Mouse (Mus musculus): Measurements from ENCODE around the gene Pir.

Gene Pir

DNA sequence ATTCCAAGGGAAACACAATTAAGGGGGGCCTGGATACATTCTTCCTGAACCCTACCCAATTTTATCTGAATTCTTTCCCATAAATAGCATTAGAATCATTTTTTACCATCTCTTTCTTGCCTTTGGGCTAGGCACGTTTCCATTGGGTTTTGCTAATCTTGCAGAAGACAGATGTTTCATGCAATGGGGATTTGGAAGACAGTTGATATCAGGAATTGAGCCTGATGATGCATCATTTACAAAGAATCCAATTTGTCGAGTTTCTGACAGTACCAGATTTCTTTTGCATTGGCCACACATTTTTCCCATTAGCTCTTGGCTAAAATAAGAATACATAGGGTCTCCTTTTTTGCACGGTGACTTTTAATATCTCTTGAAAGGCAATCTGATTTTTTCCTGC is 61.6 kb downstream of the Pir start:
- 76% methylated on average over 3 of the region's 3 CpGs for WGBS

DNA sequence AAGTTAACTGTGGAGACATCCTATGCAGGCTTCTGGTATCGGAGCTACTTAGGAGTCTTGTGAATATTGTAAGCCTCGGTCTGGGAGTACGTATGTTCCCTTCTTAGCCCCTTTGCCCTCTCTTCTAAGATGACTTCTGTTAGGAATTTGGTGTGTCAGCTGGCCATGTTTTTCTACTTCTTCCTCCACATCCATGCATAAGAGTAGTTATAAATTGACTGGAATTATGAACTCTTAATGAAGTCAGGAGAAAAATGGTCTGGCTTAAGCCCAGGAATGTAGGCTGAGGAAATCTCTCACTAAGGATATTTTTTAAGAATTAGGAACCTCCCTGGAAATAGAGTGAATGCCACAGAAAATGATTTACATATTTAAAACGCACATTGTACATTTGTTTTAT is 69.4 kb downstream of the Pir start:
- 81% methylated on average over 4 of the region's 4 CpGs for WGBS

DNA sequence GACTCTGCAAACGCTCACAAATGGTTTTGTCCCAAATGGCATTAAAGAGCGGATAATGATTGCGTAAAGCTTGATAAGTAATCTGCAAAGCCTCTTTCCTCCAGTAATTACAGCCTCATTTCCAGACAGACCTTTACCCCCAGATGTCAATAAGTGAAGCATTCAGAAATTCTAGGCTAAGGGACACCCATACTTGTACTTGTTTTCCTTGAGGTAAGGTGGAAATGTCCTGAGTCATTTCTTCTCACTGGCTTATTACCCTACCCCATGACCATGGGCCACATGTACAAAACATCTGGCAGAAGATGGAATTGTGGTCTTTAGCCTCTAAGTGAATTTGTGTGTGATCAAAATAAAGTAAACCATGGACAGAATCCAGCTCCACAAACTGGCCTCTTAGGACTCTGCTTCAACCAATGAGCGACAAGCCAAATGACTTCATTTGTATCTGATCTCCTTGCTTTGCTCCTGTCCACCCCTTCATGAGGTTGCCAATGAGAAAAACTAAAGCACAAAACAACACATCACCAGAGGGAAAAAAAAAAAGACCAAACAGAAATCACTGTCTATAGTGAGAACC is 76.3 kb downstream of the Pir start:
- WGBS = 94% methylated on average over 4 of the region's 4 CpGs

DNA sequence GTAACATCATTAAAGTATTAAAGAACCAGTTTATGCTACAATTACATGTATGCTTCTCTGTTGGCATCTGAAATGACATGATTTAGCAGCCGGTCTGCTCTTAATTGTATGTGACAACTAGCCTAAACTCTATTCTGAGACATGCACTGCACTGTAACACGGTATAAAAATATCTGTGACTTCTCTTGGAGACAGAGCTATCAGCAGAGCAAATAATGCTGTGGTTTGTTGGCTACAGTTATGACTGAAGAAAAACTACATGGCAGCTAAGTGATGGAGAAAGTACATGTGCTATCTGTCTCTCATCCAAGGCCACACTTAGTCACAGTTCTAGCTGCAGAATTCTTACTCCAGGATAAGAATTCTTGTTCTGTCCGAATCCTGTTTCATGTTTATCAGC is 79.8 kb downstream of the Pir start:
- 63% methylated on average over 3 of the region's 3 CpGs for whole genome bisulfite sequencing

DNA sequence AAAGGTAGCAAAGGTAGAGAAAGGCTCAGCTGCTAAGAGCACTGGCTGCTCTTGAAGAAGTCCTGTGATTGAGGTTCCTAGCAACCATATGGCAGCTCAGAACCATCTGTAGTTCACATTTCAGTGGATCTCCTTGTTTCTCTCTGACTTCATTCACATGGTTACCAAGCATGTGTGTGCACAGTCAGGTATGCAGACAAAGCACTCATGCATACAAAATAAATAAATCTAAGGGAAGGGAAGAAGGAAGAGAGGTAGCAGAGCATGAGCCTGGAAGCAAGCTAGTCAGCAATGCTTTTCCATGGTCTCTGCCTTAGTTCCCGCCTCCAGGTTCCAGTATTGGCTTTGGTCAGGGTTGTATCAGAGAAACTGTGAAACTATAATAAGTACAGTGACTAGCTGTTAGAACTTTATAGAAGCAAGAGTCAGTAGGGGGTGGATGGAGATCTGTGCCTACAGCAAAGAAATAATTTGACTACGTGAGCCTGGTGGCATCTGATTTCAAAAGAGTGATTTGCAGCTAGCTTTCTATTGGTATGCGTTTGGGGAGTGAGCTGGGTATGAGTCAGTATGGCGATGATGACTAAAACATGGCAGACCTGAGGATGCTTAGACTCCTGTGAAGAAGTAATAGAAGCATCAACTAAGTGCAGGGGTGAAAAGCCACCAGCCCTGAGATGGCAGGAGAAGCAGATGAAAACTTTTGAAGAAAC is 96.1 kb downstream of the Pir start:
- 64% methylated on average over 4 of the region's 4 CpGs for WGBS

DNA sequence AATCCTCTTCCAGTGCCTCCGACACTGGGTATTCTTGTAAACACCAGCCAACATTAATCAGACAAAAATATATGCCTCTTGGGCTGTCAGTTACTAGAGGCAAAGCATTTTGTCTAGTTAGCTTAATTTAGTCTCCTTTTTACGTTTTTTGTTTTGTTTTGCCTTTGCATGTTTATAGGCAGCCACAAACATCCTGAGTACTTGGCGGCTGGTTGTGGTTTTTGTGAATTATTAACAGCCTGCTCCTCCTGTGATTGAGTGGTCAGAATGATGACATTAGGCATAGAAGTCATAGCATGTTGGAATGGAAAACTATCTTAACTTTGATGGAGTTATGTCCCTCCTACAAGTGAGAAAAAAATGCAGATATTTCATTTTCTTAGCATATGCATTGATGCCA is 101.4 kb downstream of the Pir start:
- WGBS = 67% methylated on average over 3 of the region's 3 CpGs

DNA sequence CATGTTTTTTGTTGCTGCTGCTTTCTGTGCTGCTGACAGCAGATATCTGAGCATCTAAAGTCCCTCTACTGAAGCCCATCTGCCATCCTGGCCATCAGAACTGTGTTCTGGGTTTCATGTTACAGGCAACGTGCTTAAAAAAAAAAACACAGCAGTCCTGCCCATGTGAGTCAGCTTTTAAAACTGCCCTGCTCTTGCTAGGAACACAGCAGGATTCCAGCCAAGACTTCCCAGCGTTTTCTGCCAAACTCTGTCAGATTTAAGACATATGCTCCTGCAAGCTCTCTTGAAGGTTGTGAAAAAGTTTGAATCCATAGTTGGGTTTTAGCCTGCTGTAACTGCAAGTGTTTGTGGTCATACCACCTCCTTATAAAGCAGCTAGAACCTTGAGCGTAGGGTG is 103.9 kb downstream of the Pir start, which contains the start of gene Vegfd:
TSS of gene Vegfd (plus strand) at position 298 of the 400 bp plus-strand sequence.
- 17% methylated on average over 3 of the region's 3 CpGs for WGBS

DNA sequence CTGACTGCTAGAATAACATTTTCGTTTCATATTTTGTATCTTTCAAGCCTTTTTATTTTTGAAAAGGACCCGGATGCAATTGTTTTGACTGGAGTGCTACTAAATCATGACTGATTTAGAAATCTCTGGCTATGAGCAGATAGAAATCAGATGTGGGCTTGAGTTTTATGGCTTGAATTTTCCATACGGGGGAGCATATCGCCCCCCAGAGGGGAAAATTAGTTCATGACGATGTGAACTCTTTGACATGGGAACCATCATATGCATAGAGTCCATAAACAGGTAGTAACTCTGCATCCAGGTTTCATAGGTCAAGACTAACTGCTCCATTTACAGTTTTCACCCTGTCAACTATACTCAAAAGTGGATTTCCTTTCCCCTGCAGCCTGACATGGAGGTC is 105.4 kb downstream of the Pir start:
- 53% methylated on average over 5 of the region's 5 CpGs for WGBS

DNA sequence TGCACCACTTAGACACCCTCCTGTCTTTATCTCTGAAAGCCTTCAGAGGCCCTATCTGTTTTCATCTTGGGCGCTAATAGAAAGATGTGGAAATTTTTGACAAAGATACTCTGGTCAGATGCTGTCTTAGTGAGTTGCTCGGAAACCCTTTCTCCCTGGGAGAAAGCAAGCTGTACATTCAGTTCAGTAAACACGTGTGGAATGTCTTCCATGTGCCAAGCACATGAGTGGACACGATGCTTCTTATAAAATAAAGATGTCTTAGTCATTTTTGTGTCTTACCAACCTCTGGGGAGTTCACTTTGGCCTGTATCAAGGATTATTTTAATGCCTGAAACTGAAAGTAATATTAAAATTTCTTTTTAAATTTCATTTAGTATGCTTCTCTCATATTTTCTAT is 110.5 kb downstream of the Pir start:
- 85% methylated on average over 4 of the region's 4 CpGs for WGBS

DNA sequence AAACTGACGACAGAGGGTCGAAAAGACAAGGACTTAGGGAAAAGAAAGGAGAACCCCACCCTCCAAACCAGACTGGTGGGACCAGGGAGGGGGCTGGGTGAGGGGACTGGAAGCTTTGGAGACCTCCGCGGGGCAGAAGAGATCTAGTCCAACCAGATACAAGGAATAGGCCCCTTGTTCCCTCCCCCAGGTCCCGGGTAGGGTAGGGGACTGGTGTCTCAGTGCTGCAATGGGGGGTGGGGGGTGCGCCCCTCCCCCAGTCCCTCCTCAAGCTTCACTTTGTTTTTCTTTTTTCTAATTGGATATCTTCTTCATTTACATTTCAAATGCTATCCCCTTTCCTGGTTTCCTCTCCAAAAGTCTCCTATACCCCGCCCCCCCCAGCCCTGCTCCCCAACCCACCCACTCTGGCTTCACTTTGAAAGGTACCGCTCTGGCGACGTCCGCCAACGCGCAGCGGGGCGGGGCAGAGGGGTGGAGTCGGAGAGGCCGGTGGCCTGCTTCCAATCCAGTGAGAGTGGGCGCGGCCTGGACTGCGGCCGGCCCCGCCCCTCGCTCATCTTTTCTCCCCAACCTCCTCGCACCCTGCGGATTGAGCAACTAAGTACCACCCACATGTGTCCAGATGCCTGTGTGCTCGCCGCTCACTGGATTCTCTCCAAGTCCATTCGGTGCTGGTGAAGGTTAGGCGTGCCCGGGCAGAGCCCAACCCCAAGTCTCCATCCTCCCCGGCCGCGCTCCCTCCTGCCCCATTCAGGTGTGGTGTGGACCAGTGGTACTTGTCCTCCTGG is 112.6 kb downstream of the Pir start:
- WGBS = under 1% methylated on average over 31 of the region's 33 CpGs

DNA sequence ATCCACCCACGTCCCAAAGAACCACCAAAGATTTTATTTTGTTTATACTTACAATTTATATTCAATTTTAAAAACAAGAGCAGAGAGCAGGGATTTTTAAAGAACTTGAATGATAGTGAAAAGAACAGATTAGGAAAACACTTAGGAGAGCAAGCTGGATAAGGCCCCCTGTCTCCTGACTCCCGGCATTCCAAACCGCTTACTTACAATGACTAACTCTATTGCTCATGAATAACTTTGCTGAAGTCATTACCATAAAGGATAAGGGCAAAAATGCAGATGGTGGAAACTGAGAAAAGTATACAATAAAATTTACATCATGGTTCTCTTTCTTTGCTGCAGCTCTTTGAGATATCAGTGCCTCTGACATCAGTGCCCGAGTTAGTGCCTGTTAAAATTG is 124.9 kb downstream of the Pir start:
- 71% methylated on average over 4 of the region's 4 CpGs for WGBS

DNA sequence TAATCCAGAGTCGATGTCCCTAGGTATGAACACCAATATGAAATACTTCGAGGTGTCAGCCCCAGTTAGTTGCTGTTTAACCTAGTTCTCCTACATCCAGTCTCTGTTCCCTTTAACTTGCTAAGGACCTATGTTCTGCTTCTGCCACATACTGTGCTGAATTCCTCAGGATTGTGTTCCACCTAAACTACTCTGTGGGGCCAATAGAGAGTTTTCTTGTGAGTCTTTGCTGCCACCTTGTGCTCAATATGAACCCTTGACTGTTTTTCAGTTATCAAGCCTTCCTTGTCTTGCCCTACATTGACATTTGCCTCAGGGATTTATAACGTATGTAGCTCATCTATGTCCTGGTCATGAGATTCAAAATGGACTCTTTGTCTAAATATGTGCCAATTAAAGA is 129.3 kb downstream of the Pir start:
- WGBS = 58% methylated on average over 3 of the region's 3 CpGs

DNA sequence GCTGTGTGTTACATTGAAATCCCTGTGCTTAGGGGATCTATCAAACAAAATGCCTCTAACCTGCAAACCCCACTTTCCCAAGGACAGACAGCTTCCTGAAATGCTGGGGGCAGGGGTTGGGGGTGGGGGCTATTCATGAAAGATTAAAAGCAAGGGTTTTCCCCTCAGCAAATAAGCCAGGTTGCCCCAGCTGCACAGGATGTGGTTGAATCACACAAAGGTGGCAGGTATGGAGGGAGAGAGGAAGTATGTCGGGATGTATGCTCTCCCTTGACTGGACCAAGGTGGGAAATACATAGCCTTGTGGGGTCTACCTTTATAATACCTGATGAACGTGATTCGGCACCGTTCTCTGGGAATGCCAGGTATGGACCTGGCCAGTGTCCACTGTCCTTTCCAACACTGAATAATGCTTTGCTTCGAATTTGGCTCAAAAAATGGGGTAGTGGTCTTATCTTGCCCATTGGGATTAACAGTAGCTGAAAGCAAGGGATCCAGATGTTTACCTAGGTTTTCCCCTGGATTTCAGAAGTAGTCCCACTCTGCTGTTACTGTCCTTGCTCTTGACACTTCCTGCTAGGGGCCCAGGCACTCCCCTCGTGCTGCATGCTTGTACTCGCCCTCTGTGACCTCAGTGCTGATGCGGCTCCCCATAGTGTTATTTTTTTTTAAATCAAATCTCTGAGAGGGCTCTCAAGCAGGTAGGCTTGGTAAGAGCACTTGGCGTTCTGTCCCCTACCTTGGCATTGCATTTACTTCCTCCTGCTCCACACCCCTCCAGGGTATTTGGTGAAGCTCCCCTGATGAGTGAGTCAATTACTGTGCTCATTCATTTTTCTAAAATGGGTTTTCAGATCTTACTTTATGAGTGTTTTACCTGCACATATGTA is 137.2 kb downstream of the Pir start:
- WGBS = 84% methylated on average over 9 of the region's 9 CpGs

DNA sequence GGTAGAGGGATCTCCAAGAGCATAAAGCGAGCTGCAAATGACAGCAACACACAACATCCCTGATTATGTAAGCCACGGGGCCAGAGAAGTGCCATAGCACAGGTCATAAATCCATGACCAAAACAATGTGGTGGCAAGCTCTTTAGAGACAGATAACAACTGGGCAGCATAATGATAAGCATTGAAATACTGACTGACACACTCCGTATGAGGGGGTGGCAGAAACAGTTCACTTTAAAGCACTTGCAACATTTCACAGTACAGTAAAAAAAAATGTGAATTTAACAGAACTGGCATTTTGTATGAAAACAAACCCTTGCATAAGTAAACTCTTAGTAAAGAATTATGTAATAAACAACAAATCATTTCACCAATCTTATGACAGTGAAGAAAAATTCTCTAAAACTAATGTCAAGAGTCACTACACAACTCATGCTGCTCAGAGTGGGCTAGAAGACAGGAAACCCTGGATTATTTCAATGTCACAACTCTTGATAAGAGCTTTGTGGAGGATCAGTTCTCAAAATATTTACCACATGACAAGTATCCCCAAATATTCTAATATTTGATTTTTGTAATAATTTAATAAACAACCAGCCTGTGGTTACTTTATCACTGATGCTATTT is 139.2 kb downstream of the Pir start:
- WGBS = 80% methylated on average over 3 of the region's 3 CpGs

DNA sequence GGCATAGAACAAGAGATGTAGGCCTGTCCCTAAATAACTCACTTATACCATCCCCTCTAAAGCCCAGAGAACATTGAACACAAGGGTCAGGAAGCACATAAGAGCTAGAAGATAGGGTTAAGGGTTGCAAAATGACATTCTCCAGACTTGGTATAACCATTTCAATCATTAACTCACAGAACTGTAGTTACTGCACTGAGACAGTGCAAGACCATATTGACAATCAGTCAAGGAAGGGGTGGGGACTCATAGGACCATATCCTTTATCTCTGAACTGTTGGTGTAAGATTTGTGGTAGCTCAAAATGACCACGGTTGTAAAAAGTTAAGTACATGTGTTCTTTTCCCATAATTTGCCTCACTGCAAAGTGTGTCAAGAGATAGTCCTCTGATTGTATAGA is 141.4 kb downstream of the Pir start:
- WGBS = 85% methylated on average over 1 of the region's 1 CpGs

DNA sequence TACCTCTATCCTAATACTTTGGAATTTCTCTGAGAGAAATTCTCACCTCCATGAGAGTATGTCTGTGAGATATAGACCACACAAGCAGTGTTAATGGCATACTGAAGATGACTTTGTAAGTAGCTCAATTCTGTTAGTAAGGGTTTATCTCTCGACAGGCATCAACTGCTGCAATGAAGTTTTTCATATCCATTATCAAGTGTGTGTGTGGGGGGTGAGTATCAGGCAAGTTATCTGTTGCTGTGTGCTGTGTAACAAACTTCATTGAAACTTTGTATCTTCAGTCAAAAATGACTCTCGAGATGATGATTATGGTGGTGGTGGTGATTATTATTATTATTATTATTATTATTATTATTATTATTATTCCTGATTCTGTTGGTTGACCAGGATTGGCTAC is 147.6 kb downstream of the Pir start:
- 87% methylated on average over 2 of the region's 2 CpGs for WGBS

DNA sequence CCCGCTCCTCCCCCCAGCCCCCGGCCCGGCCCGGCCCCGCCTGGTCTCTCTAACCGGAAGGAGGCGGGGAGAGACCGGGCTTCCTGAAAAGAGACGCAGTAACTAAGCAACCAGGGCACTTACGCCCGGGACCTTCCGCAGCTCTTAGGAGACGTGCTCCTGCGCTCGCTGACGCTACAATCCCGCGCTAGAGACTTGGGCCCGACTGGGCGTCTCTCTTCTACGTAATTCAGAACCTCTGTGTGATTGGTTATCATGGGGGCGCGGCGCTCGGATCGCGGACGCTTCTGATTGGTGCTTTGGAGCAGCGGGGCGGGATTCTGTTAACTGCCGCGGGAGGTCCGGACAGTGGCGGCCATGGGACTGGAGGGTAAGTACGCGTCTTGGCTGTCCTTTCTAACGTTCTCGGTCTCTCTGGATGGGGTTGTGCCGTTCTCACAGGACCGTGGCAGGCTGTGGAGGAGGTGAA is 150.3 kb downstream of the Pir start, which contains the start of gene Piga:
TSS of gene Piga (plus strand) at position 317 of the 469 bp plus-strand sequence.
- WGBS = 3% methylated on average over 40 of the region's 40 CpGs

DNA sequence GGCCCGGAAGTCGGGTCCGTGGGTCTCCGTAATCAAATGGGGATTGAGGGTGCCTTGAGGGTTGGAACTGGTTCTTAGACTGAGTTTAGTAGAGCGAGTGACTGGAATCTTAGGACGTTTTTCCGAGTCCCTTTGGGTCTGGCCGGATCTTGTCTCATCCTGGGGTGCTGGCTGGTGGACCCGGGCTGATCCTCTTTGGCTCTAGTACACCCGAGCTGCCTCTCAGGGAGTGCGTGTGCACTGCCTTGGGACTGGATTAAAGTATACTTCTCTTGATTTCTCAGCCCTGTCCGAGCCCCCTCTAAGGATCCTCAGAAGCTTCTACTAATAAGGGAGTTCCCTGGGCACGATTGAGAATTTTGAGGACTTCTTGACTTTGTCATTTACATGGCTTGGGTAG is 150.8 kb downstream of the Pir start:
- 11% methylated on average over 13 of the region's 13 CpGs for WGBS

DNA sequence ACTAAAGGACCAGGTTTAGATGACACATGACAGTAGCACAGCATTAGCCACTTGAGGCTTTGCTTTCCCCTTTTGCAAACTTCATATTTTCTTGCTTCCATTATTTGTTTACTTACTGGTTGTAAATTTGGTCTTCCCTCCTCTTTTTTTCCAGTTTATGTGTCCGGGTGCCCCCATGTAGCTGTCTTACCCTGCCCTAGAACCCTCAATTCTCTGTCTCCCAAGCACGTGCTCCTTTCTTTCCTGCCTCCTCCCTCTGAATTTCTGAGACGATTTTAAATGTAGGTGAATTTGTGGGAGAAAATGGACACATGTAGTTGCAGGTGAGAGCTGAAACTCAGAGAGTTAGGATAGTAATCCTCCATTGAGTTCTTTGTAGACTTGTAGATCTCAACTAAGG is 151.3 kb downstream of the Pir start:
- 19% methylated on average over 3 of the region's 3 CpGs for WGBS

All from cerebral cortex, adult 2 months (tissue).